Mouse (Mus musculus) brain, embryonic 14.5 days (tissue): ENCODE results near the gene Lrrc71. TPM values are rescaled to one million over a fixed set of nuclear protein-coding genes. Genes with fewer than 3 reads are reported as not detected.
A peak's percentile ranks its signal among the peaks of the same experiment; 100 is the strongest.

Experiments used
- DNase-seq: peaks from one replicate; pipeline ENCODE4 v3.0.0-alpha.2; 2011; ENCODE audit warnings: low read depth
- CTCF ChIP-seq: fragments of 200-500 bp; IDR thresholded peaks from 2 replicates; pipeline ENCODE4 v1.5.1; 2012; ENCODE audit warnings: inconsistent platforms, mild to moderate bottlenecking, moderate library complexity, borderline replicate concordance; ENCODE audit not compliant: insufficient read depth, insufficient read length; ENCODE audit errors: extremely low read depth
- POLR2A ChIP-seq: fragments of 200-500 bp; IDR thresholded peaks from 2 replicates; pipeline ENCODE4 v1.6.1; 2012; ENCODE audit warnings: mild to moderate bottlenecking, inconsistent platforms, borderline replicate concordance; ENCODE audit not compliant: poor library complexity, insufficient read depth, insufficient read length, severe bottlenecking; ENCODE audit errors: extremely low read depth
- polyA plus RNA-seq: library from polyadenylated mRNA; depleted of rRNA; stranded (reverse); fragments of >200 nt; gene quantifications from 2 replicates; pipeline ENCODE4 v1.2.3, GENCODE M21; 2012; rRNA removed

Lrrc71 gene
- polyA plus RNA-seq, result 0.34 and 1.0 TPM in 2 replicates

- no peak for DNase-seq
- TF ChIP-seq CTCF, result no peak
- no peak for TF ChIP-seq POLR2A
Observed at GRCm38 (mm10) chr3:87748431-87748830, at the start of gene Lrrc71. Gene Lrrc71 (minus strand): TSS chr3:87748625.

GRCm38 (mm10) chr3:87796736-87797334 is 48.4 kb upstream of the Lrrc71 start, which contains the start of gene Insrr:
Gene Insrr (plus strand): TSS chr3:87796951.
- DNase-seq, result no peak
- no peak for TF ChIP-seq CTCF
- no peak for TF ChIP-seq POLR2A

GRCm38 (mm10) chr3:87795336-87796277 is 47.2 kb upstream of the Lrrc71 start:
- TF ChIP-seq POLR2A (no peak), CTCF (peak; percentile 78)
- DNase-seq, result peak; percentile 63

GRCm38 (mm10) chr3:87794922-87795325 is 46.5 kb upstream of the Lrrc71 start, which contains the start of gene Ntrk1:
Gene Ntrk1 (minus strand): TSS chr3:87795162.
- DNase-seq, result no peak
- TF ChIP-seq CTCF (no peak), POLR2A (no peak)

GRCm38 (mm10) chr3:87789768-87790167 is 41.3 kb upstream of the Lrrc71 start:
- TF ChIP-seq CTCF, result no peak
- no peak for TF ChIP-seq POLR2A
- peak; percentile 31 for DNase-seq

- DNase-seq, result no peak
Observed at GRCm38 (mm10) chr3:87789248-87789647, 40.8 kb upstream of the Lrrc71 start.

GRCm38 (mm10) chr3:87785626-87786214 is 37.3 kb upstream of the Lrrc71 start:
- no peak for TF ChIP-seq CTCF
- TF ChIP-seq POLR2A, result no peak

More at GRCm38 (mm10) chr3:87789248-87789647, 40.8 kb upstream of the Lrrc71 start:
- TF ChIP-seq POLR2A (no peak), CTCF (no peak)

GRCm38 (mm10) chr3:87785156-87785555 is 36.7 kb upstream of the Lrrc71 start:
- DNase-seq, result no peak
- TF ChIP-seq POLR2A (no peak), CTCF (no peak)

More at GRCm38 (mm10) chr3:87785626-87786214, 37.3 kb upstream of the Lrrc71 start:
- no peak for DNase-seq

GRCm38 (mm10) chr3:87783282-87784023 is 35.0 kb upstream of the Lrrc71 start:
- DNase-seq, result no peak
- no peak for TF ChIP-seq POLR2A
- TF ChIP-seq CTCF, result no peak

GRCm38 (mm10) chr3:87779086-87779485 is 30.7 kb upstream of the Lrrc71 start:
- DNase-seq, result peak; percentile 41
- TF ChIP-seq CTCF (no peak), POLR2A (no peak)
